Mouse (Mus musculus): ENCODE measurements around the gene Milr1.

Milr1 gene

DNA sequence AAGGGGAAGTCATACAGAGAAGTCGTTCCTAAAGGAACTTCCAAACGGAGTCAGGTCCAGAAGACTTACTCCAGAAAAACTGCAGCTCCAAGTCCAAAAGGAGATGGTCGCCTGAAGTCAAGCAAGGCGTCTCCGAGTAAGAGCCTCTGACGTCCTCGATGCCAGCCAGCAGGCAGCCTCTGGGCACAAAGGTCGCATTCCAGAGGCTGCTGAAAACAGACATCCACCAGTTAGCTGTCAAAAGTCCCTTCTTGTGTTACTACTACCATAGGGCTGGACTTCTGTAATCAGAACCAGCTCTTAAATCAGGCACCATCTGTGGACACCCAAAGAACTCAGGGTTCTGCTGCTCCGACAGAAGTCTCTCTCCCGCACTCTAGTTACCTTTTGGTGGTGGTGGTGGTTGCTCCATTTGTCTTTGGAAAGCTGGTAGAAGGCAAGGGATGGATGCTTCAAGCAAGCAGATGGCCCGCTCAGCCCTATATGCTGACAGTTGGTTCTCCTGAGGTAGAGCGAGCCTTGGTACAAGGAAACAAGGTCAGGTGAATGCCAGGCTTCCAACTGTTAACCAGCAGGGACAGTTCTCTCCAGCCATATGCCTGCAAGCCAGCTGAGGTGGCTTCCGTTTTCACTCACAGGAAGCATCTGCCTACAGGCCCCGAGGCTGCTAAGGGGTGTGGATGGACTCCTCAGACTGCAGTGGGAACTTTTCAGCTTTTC is 63.7 kb downstream of the Milr1 start:
- no peak for DNase-seq

DNA sequence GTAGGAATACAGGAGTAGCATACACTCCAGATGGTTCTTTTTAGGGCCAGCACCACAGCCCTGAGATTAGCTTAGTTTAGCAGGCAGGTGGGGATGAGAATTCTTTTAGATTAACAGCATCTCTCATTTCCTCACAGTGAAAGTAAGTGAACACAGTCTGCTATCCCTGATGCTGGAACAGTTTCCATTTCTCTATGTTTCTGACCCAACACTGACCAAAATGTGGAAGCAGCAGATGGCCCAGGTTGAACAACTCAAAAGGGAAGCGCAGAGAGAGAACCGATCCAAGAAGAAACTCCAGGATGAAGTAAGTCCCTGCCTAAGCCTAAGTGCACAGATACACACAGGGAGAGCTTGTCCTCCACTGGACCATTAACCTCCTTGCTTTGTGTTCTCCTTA is 64.3 kb downstream of the Milr1 start:
- DNase-seq: no peak

DNA sequence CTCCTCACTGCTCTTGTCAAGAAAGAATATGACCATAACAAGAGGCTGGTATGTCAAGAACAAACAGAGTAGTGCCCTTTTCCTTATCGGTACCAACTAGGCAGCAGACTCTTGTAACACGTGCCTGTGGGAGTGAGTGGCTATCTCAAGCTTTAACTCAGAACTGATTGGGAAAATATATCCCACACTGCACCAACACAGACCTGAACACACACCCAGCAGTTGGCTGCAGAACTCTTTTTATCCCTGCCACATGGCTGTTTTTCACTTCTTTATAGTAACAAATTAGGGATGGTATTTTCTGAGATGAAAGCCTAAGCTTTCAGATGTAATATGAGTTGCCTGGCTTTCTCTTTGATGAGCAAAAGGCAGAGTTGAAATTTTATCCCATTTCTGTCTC is 64.7 kb downstream of the Milr1 start:
- DNase-seq: no peak

DNA sequence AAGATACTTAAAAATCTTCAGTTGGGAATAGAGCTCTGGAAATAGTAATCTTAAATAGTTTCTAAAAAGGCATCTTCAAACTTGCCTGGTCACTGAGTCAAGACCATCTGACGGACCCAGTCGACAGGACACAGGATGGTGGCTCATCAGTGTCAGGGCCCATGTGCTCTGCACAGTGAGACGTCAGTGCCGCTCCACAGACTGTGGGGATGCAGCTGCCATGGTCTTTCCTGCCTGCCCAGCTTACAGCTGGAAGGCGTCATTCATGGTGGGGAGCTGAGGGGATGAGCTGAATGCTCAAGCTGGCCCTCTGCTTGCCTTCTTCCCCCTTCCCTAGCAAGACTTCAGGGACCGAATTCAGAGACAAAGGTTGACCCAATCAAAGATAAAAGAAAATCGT is 65.3 kb downstream of the Milr1 start:
- no peak for DNase-seq

DNA sequence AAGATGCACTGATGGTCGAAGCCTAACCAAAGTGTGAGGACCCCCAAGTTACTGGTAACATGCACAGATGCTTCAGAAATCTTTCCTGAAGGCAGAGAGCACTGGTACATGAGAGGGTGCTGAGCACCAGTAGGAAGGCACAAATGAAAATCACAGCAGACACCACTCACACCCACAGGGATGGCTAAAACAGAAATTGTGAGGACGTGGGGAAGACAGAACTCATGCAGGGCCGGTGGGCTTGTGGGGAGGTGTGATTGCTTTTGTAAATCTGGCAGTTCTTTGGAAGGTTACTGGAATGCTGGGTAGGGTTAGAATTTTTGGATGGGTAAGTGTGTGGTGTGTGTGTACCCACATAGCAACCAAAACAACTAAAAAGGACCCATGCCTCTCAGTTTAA is 66.1 kb downstream of the Milr1 start:
- no peak for DNase-seq

DNA sequence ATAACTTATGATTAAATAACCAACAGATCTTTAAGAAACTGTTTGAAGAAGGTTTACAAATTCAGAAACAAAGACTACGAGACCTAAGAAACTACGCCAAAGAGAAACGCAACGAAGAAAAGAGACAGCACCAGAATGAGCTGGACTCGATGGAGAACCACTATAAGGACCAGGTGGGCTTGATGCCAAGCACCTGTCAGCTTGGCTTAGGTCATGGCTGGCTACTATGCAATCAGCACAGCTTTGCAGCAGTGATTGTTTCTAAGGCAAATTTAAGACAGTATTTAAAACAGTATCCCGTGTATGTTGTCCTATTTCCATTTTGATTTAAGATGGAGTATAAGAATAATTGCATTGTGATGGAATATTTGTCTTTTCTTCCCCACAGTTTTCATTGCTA is 66.8 kb downstream of the Milr1 start:
- DNase-seq: no peak

DNA sequence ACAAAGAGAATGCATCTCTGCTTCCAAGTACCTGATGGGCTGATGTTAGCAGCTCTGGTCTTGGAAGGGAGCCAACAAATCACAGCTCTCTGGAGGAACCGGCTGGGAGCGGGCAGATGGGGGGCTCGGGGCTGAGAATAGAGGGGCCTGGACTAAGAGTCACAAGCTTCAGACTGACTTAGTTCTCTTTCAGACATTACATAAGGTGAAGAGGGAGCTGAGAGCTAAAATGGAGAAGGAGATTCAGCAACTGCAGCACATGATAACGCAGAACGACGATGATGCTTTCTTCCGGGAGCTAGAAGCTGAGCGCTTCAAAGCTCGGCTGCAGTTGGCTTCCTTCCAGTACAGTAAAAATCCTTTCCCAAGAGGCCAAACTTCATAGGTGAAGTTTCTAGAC is 67.3 kb downstream of the Milr1 start:
- DNase-seq: no peak
